Mouse (Mus musculus): ENCODE results near the gene Dazap1.

The Dazap1 gene

DNA sequence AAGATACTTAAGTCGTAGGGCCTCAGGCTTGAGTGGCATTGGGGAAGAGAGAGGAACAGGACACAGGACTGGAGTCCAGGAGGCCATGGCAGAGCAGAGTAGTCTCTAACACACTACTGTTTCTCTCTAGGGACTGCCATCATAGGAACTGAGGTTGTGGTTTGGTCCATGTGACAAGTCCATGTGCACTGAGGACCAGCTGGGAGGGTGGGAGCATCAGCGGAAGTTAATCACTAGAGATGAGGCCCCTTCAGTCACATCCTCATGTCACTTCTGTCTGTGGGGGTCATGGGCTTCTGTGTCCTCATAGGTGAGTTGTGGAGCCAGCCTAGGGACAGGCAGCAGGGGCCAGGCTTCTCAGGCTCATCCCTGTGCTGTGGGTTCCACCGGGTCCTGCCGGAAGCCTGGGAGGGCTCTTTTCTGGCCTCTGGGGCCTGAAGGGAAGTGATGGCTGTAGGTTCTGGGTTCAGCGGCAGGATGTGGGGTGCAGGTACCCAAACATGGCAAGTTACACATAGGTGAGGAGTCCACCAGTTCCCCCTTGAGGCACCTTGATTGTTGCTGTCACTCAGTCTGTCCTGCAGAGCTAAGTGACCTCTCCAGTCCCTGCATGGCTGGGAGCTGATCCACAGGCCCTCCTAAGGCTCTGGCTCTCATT, 10.0 kb downstream of the Dazap1 start:
- no peak for DNase-seq (ENCODE audit: low spot score)

DNA sequence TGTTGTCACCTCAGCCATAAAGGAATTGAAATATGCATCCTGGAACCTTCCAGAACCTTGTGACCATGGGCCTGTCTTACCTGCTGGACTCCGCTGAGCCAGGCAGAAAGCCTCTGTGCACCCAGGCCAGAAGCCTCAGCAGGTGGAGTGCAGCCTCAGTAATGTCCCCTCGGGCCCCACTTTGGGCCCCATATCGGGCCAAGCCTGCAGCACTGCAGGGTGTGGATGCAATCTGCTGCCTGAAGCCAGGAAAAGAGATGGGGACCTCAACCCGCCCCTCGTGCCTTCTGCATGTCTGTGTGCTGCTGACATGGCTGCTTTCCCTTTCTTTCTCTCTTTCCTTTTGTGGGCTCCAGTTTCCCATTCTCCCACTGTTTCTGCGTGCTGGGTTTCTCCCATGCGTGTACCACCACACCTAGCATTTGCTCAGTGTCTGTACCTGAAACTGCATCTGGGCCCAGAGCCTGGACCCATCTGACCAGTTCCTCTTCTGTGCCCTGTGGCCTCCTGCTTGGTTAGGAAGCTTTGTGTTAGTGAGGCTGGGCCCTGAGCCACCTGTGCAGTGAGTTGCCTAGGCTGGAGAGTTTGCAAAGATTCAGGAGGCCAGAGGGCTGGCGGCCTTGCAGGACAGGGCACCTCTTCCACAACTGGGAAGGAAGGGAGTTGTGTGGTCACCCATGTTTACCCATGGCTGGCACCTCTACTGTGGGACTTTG, 10.7 kb downstream of the Dazap1 start:
- DNase-seq (ENCODE audit: low spot score), result no peak

DNA sequence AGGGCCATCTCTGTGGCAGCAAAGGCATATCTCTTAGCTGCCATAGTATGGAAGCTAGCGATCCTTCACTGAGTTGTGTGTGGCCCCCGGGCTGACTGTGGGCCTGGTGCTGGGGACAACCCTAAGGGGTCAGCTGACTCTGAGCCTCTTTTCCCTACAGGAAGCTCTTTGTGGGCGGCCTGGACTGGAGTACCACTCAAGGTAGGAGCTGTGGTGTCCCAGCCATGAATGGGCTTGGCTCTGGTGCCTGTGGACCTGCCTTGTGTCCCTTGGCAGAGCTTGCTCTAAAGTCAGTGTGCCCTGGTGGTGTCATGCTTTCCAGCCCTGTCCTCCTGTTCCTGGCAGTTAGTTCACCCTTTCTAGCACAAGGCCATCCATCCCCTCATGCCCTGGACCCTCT, 12.6 kb downstream of the Dazap1 start:
- DNase-seq (ENCODE audit: low spot score), result no peak

DNA sequence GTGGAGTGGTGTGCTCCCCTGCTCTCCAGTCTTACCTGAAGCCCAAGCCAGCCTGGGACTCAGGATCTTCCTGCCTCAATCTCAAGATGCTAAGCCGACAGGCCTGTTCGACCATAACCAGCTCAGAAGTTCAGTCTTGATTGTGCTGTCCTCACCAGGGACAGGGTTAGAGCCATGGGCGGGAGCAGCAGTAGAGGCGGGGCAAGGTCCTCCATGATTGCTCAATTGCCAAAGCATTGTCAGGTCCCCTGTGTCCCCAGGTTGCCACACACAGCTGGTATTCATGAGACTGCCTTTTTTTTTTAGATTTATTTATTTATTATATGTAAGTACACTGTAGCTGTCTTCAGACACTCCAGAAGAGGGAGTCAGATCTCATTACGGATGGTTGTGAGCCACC, 15.0 kb downstream of the Dazap1 start:
- DNase-seq (ENCODE audit: low spot score), result no peak

DNA sequence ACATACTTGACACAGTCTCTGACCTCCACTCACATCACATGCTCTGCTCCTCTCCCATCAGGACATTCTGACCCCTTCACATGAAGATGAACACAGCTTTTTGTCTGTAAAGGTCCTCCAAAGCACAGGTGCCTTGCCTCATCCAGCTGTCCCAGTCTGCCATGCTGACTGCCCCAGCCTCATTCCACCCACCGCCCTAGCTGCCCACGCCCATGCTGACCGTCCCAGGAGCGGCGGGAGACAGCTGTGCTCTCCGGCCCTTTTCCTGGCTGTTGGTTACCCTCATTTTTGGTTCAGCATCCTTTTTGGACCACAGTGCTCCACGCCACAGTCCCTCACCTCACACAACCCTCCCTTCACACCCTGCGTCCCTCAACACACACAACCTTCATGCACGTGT, 17.1 kb downstream of the Dazap1 start:
- no peak for DNase-seq (ENCODE audit: low spot score)

DNA sequence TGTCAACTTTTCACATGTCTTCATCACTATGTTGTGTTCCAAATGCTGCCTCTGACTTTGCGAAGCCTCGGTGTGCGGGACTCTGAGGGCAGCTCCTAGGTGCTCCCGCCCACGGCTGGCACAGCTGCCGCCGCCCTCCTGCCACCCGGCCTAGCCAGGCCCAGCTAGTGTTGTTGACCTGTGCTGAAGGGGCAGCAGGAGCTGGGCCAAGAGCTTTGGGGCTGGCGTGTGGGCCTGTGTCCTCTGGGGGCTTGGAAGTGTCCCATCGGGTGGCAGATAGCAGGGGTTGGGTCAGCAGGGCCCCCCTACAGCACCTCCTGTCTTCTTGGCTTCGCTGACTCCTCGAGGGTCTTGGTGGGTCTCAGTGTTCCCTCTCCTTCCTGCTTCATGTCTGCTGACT, 18.0 kb downstream of the Dazap1 start:
- no peak for DNase-seq (ENCODE audit: low spot score)

DNA sequence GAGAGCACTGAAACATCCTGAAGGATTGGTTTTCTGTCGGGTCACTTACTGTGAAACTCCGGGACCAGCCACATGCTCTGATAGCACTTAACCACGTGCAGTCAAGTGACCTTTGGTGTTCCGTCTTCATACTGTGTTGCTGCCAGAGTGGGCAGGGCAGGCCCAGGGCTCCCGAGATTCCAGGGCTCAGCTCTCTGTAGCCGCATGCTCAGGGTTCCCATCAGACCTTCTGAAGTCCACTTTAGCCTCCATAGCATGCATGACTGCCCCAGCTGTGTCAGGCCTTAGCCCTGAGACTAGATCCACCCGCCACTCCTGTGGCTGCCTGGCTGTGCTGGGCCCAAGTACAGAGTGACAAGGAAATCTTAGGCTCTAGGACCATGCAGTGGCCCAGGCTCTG, 20.0 kb downstream of the Dazap1 start:
- no peak for DNase-seq (ENCODE audit: low spot score)

DNA sequence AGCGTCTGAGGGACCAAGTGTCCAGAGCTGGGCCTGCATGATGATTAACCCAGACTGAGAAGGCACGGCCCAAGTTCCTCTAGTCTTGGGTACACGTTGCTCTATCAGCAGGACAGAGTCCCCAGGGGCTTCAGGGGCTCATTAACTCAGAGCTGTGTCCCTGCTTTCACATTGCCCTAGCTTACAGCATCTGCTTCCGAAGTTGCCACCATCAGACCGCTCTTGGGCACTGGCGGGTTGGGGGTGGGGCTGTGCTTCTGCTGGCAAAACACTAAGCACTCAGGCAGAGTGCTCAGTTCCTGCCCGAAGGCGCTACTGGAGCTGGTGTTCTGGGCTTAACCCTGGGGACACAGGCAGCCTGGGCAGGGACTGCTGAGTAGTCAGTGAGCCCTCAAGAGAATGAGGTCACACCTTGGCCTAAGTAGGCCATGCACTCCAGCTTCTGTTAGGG, 20.7 kb downstream of the Dazap1 start:
- no peak for DNase-seq (ENCODE audit: low spot score)

DNA sequence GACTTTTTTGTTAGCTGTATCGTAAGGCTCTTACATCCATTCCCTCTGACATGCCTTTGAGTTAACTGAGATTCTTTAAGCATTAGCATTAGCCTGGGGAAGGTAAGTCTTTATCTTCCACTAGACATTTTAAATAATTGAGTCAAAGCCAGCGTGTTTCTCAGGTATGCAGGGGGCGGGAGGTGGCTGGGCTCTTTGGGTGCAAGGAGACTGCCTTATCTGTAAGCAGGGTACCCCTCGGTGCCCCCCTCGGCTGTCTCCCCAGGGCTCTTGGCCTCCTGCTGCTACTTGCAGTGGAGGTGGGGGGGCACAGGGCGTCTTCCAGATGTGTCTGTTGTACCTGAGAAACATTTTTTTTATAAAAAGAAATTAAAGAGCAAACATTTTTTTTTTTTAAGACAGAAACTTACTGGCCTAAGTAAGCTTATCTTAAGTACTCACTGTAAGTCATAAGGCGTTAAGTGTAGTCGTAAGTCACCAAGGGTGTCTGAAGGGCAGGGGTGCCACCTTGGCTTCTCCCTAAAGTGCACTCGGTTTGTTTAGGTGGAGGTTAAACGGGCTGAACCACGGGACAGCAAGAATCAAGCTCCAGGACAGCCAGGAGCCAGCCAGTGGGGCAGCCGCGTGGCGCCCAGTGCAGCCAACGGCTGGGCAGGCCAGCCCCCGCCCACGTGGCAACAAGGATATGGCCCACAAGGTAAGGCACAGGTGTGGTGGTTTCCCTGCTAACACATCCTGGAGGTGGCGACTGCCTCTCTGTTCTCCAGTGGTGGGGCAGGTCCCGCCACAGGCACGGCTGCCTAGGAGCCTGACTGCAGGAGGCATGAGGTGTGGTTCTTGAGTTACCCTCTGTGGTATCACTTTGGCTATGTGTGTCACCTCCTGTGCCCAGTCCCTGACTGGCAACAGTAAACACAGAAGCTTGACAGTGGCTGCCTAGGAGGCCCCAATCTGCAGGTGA, 21.5 kb downstream of the Dazap1 start:
- DNase-seq (ENCODE audit: low spot score), result no peak

DNA sequence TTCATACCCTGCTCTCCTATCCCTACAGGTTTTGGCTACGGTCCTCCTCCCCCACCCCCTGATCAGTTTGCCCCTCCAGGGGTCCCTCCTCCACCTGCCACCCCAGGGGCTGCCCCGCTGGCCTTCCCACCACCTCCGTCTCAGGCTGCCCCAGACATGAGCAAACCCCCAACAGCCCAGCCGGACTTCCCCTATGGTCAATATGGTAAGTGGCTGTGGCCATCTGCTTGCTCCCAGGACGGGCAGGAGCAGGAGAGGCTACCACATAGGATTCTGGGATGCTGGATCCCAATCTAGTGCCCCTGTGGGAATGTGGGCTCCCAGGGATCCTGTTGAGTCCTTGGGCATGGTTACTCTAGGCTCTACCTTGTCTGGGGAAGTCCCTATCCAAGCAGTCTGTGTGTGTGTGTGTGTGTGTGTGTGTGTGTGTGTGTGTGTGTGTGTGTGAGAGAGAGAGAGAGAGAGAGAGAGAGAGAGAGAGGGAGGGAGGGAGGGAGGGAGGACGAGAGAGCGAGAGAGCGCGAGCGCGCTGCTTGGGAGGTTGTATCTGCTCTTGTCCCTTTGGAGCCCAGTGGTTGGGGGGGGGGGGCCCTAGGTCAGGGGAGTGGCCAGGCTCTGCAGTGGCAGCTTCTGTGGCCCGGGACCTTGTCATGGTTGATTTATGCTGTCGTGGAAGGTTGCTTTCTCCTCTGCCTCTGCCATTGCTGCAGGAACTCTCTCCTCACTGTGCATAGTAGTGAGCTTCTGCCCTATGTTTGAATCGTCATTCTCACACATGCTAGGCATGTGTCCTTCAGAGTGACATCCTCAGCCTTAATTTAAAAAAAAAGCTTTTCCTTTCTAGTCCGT, 24.2 kb downstream of the Dazap1 start:
- no peak for DNase-seq (ENCODE audit: low spot score)

DNA sequence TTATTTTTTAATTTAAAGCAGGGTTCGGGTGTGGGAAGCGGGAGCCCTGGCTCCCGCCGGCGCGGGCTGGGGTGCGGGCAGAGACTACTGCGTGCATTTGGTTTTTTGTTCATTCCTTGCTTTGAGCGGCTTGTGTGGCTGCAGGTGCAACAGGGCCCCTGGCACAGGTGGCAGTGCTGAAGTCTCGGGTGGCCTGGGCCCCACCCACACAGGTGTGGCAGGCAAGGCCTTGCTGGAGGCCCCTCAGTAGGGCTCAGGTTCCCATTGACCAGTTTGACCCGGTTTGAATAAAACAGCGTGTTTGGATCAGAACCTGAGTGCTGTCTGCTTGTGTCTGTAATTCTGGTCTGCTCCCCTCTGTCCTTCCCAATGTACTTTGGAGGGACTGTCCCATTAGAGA, 26.8 kb downstream of the Dazap1 start:
- no peak for DNase-seq (ENCODE audit: low spot score)

DNA sequence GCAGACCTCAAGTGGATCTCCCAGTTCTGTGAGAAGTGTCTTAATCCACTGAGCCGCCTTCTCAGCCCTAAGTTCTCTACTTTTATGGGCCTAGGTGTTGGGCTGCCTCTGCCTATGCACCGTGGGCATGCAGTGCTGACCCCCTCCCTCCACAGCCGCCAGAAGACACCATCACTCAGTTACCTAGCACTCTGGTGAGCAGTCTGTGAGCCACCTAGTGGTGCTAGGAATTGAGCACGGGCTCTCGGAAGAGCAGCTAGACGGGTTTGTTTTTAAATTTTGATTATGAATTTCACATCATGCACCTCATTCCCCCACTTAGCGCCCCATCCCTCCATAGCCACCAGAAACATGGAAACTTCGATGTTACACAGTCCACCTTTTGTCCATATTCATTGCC, 27.4 kb downstream of the Dazap1 start:
- DNase-seq (ENCODE audit: low spot score), result no peak

DNA sequence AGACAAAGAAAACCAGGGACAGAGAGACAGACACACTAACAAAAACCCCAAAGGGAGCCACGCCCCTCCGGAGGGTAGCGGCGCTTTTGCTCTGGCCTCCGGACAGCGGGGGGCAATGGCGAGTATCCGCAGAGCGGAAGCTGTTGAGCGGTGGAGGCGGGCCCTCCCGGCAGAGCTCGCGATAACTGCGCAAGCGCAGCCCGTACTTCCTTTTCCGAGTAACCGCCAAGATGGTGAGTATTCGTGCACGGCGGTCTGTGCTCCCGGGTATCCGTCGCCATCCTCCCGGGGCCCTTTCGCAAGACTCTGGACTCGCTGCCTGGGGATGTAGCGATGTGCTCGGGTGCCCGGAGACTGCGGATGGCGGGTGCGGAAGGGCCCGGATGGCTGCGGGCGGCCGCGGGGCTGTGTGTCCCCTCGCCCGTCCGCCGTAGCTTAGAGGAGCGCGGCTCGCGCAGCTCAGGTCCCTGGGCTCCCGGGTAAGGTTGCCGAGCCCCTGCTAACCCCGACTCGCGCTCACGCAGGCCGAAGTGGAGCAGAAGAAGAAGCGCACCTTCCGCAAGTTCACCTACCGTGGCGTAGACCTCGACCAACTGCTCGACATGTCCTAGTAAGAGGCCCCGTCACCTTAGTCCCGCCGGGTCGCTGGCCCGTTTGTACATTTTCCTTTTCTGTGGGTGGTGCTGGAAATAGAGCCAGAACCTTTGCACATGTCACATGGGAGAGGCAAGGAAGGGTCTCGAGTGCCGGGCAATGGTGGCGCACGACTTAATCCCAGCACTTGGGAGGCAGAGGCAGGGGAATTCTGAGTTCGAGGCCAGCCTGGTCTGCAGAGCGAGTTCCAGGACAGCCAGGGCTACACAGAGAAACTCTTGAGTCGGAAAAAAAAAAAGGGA, 31.2 kb downstream of the Dazap1 start, which contains the start of gene Rps15:
Gene Rps15 (plus strand): TSS at position 203 of the 896 bp plus-strand sequence.
- peak; percentile 71 for DNase-seq (ENCODE audit: low spot score)

DNA sequence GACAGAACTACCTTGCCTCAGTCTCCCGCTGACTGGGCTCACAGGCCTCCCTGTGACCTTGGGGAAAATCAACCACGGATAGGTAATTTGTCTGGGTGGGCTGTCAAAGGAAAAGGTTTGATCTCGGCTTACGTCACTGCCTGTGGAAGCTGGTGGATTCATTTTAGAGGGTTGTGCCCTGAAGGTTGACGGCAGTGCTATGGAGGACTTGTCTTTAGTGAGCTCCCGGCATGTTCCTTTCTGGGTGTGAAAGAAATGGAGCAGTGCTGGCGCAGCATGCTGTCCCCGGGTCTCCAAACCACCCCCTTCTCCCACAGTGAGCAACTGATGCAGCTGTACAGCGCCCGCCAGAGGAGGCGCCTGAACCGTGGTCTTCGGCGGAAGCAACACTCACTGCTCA, 32.0 kb downstream of the Dazap1 start:
- DNase-seq (ENCODE audit: low spot score), result no peak

DNA sequence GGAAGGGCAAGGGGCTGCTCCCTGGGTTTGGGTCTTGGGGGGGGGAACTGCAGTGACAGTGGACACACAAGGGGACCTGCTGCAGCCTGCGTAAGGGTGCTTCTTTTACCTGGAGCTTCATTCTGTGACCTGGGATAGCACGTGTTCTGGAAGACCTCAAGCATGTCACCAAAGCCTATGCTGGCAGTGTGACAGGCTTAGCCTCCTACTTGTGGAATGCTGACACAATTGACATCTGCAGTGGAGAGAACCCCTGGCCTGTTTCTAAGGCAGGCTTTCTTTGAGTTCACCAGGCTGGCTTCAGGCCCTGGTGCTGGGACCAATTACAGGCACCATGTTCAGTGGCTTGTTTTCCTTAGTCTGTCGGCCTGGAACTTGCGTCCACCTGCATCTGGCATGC, 33.0 kb downstream of the Dazap1 start:
- no peak for DNase-seq (ENCODE audit: low spot score)

DNA sequence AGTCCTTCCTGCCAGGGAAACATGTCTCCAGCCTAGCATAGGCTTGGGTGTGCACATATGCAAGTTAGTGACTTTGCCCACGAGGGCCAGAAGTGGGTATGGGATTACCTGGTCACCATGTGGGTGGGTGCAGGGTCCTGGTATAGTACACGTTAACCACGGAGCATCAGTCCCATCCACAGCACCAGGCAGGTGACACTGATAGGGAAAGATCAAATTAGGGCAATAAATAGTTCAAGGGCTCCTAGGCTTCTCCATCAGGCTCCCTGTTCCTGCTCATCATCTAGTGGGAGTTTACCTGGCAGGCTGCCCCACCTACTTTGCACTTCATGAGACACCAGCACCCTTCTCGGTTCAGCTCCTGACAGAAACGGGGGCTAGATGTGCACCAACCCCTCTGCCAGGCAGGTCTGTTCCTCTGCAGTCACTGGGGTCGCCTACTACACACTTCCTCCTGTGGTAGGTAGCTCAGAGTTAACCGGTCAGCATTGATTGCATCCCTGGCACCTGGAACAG, 33.6 kb downstream of the Dazap1 start:
- DNase-seq (ENCODE audit: low spot score), result no peak

DNA sequence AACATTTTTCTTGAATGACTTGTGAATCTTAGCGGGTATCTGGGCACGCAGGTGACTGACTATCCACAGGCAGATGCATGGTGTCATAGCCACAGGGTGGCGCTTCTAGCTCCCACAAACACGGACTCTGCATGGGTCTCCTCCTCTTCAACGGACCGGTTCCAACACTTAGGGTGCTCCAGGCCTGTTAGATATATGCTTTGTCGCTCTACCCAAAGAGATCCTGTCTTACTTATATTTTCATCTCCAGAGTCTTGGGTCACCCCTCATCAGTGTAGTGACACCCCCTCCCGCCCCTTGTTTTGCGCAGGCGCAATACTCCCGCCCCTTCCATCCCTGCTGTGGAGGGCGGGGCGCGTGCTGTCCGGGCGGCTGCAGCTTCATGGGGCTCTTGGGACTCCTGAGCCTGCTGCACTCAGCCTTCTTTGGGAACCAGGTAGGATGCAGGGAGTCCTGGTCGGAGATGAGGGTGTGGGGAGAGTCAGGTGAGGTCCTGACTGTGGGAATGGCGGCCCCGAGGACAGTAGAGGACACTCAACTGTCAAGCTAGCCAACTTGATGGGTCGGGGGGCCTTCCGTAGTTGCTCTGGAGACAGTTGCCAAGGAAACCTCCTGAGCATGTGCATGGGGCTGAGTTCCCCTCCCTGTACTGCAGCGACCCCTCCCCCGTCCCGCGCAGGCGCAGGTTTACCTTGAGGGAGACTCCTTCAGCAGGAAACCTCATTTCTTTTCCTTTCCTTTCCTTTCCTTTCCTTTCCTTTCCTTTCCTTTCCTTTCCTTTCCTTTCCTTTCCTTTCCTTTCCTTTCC, 34.5 kb downstream of the Dazap1 start, which contains the start of gene Apc2:
Gene Apc2 (plus strand): TSS at position 360 of the 808 bp plus-strand sequence.
- no peak for DNase-seq (ENCODE audit: low spot score)

DNA sequence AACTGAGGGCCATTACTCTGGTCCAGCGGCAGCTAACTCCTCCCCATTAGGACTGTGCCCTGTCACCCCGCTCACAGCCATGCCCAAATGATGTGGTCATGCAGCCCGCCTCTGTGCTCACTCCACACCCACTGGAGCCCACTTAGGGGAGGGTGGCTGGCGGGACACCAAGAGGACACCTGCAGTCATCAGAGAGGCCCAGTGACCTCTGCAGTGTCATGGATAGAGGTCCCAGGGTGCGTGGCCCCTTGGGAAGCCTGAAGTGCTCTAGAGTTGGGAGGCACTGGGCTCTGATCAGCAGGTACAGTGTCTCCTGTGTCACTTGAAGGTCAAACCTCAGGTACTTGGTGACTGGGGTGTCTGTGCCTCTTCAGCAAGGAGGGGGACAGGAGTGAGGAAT, 35.5 kb downstream of the Dazap1 start:
- DNase-seq (ENCODE audit: low spot score), result no peak

DNA sequence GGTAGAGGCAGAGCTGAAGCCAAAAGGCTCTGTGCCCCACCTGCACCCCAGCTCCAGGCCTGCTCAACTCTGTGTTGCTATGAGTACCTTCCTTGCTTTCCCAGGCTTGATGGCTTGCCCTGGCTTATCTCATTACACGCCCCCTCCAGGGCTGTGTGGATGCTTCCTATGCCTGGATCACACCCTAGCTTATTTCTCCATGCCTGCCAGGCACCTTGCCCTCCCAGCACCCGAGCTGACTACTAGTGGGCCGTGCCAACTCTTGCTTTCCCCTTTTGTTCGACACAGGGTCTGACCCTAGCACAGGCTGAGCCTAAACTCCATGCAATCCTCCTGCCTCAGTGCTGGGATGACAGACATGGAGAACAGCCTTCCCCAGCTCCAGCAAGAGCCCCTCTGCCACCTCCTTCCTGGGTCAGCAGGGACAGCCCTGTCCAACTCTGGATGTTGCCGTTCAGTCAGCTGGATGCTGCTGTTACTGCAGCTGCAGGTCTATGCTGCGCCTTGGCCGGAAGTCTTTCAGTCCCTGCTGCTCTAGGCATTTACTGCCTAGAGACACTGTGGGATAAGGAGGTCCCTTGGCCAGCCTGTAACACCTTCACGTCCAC, 36.3 kb downstream of the Dazap1 start:
- no peak for DNase-seq (ENCODE audit: low spot score)
